Mouse (Mus musculus): ENCODE data around the gene Pex10. TPM values are rescaled to one million over a fixed set of nuclear protein-coding genes. Genes with fewer than 3 reads are reported as not detected.
"Not testable (repeated sequence)": the region's sequence is repeated elsewhere in the genome, so short reads cannot be mapped to it uniquely, and the experiment has no call there.

Gene Pex10
- polyA plus RNA-seq, 1 experiment = 17.8 TPM

- H3K27ac ChIP-seq (ENCODE audit: insufficient read depth, low read length) = no peak overlapping the region
- no peak for TF ChIP-seq CTCF (IDR thresholded peaks at IDR 0.05; ENCODE audit: extremely low read depth, insufficient read depth, low read length)
- TF ChIP-seq POLR2A (IDR thresholded peaks at IDR 0.05; ENCODE audit: extremely low read depth, insufficient read depth, low read length) = no peak
Measured at GRCm38 (mm10) chr4:155070921-155071320, 4.1 kb downstream of the Pex10 start.

GRCm38 (mm10) chr4:155074418-155074817, 7.6 kb downstream of the Pex10 start:
- TF ChIP-seq POLR2A (IDR thresholded peaks at IDR 0.05; ENCODE audit: extremely low read depth, insufficient read depth, low read length) = no peak
- TF ChIP-seq CTCF (IDR thresholded peaks at IDR 0.05; ENCODE audit: extremely low read depth, insufficient read depth, low read length) = no peak
- H3K4me1 ChIP-seq (ENCODE audit: control insufficient read depth, insufficient read depth, low read length) = no peaks in the 10 kb centered on the region
- no peak overlapping the region for H3K27ac ChIP-seq (ENCODE audit: insufficient read depth, low read length)
- H3K4me3 ChIP-seq (ENCODE audit: insufficient read depth, low read length) = no peak overlapping the region

More at GRCm38 (mm10) chr4:155070921-155071320, 4.1 kb downstream of the Pex10 start:
- peaks cover 2% of the 10 kb centered on the region for H3K4me1 ChIP-seq (ENCODE audit: control insufficient read depth, insufficient read depth, low read length)
- no peak overlapping the region for H3K4me3 ChIP-seq (ENCODE audit: insufficient read depth, low read length)

GRCm38 (mm10) chr4:155075137-155075536, 8.3 kb downstream of the Pex10 start:
- H3K4me3 ChIP-seq (ENCODE audit: insufficient read depth, low read length) = no peak overlapping the region
- H3K27ac ChIP-seq (ENCODE audit: insufficient read depth, low read length) = no peak overlapping the region
- H3K4me1 ChIP-seq (ENCODE audit: control insufficient read depth, insufficient read depth, low read length) = no peaks in the 10 kb centered on the region
- TF ChIP-seq POLR2A (IDR thresholded peaks at IDR 0.05; ENCODE audit: extremely low read depth, insufficient read depth, low read length) = no peak
- TF ChIP-seq CTCF (IDR thresholded peaks at IDR 0.05; ENCODE audit: extremely low read depth, insufficient read depth, low read length) = no peak

- no peak for TF ChIP-seq CTCF (IDR thresholded peaks at IDR 0.05; ENCODE audit: extremely low read depth, insufficient read depth, low read length)
- TF ChIP-seq POLR2A (IDR thresholded peaks at IDR 0.05; ENCODE audit: extremely low read depth, insufficient read depth, low read length) = no peak
- H3K4me3 ChIP-seq (ENCODE audit: insufficient read depth, low read length) = no peak overlapping the region
- no peaks in the 10 kb centered on the region for H3K4me1 ChIP-seq (ENCODE audit: control insufficient read depth, insufficient read depth, low read length)
- H3K27ac ChIP-seq (ENCODE audit: insufficient read depth, low read length) = no peak overlapping the region
Measured at GRCm38 (mm10) chr4:155075813-155076212, 9.0 kb downstream of the Pex10 start.

GRCm38 (mm10) chr4:155076677-155077076, 9.9 kb downstream of the Pex10 start:
- Histone ChIP-seq H3K4me3 (ENCODE audit: insufficient read depth, low read length) (no peak overlapping the region), H3K4me1 (ENCODE audit: control insufficient read depth, insufficient read depth, low read length) (no peaks in the 10 kb centered on the region), H3K27ac (ENCODE audit: insufficient read depth, low read length) (no peak overlapping the region)
- no peak for TF ChIP-seq POLR2A (IDR thresholded peaks at IDR 0.05; ENCODE audit: extremely low read depth, insufficient read depth, low read length)
- TF ChIP-seq CTCF (IDR thresholded peaks at IDR 0.05; ENCODE audit: extremely low read depth, insufficient read depth, low read length) = no peak

- not testable (repeated sequence) for H3K4me3 ChIP-seq (ENCODE audit: insufficient read depth, low read length); H3K4me1 ChIP-seq (ENCODE audit: control insufficient read depth, insufficient read depth, low read length); H3K27ac ChIP-seq (ENCODE audit: insufficient read depth, low read length)
Measured at GRCm38 (mm10) chr4:155078808-155079207, 12.0 kb downstream of the Pex10 start.

- TF ChIP-seq CTCF (IDR thresholded peaks at IDR 0.05; ENCODE audit: extremely low read depth, insufficient read depth, low read length) = no peak
- no peak overlapping the region for H3K4me3 ChIP-seq (ENCODE audit: insufficient read depth, low read length)
- H3K4me1 ChIP-seq (ENCODE audit: control insufficient read depth, insufficient read depth, low read length) = no peaks in the 10 kb centered on the region
- H3K27ac ChIP-seq (ENCODE audit: insufficient read depth, low read length) = no peak overlapping the region
Measured at GRCm38 (mm10) chr4:155079666-155080065, 12.8 kb downstream of the Pex10 start.

- no peak for TF ChIP-seq CTCF (IDR thresholded peaks at IDR 0.05; ENCODE audit: extremely low read depth, insufficient read depth, low read length)
- no peak for TF ChIP-seq POLR2A (IDR thresholded peaks at IDR 0.05; ENCODE audit: extremely low read depth, insufficient read depth, low read length)
- H3K27ac ChIP-seq (ENCODE audit: insufficient read depth, low read length) = no peak overlapping the region
- H3K4me1 ChIP-seq (ENCODE audit: control insufficient read depth, insufficient read depth, low read length) = peaks cover 5% of the 10 kb centered on the region
- H3K4me3 ChIP-seq (ENCODE audit: insufficient read depth, low read length) = no peak overlapping the region
Measured at GRCm38 (mm10) chr4:155083553-155083952, 16.7 kb downstream of the Pex10 start.

- H3K27ac ChIP-seq (ENCODE audit: insufficient read depth, low read length) = no peak overlapping the region
- H3K4me1 ChIP-seq (ENCODE audit: control insufficient read depth, insufficient read depth, low read length) = peaks cover 5% of the 10 kb centered on the region
- no peak overlapping the region for H3K4me3 ChIP-seq (ENCODE audit: insufficient read depth, low read length)
- TF ChIP-seq POLR2A (IDR thresholded peaks at IDR 0.05; ENCODE audit: extremely low read depth, insufficient read depth, low read length) (no peak), CTCF (IDR thresholded peaks at IDR 0.05; ENCODE audit: extremely low read depth, insufficient read depth, low read length) (no peak)
Measured at GRCm38 (mm10) chr4:155084351-155084750, 17.5 kb downstream of the Pex10 start.

GRCm38 (mm10) chr4:155085206-155086107, 18.6 kb downstream of the Pex10 start:
- peak overlapping the region; percentile 61 for H3K4me3 ChIP-seq (ENCODE audit: insufficient read depth, low read length)
- H3K27ac ChIP-seq (ENCODE audit: insufficient read depth, low read length) = no peak overlapping the region
- peaks cover 5% of the 10 kb centered on the region for H3K4me1 ChIP-seq (ENCODE audit: control insufficient read depth, insufficient read depth, low read length)
- TF ChIP-seq CTCF (IDR thresholded peaks at IDR 0.05; ENCODE audit: extremely low read depth, insufficient read depth, low read length) (no peak), POLR2A (IDR thresholded peaks at IDR 0.05; ENCODE audit: extremely low read depth, insufficient read depth, low read length) (no peak)
